Mouse (Mus musculus) kidney, adult 8-10 months (tissue): ENCODE results near the gene Coa3.
"Not testable (repeated sequence)": the region's sequence is repeated elsewhere in the genome, so short reads cannot be mapped to it uniquely, and the experiment has no call there.

Source experiments
- DNase-seq, 2 experiments: peaks; one replicate each; pipeline ENCODE4 v3.0.0; 2022

The Coa3 gene

DNA sequence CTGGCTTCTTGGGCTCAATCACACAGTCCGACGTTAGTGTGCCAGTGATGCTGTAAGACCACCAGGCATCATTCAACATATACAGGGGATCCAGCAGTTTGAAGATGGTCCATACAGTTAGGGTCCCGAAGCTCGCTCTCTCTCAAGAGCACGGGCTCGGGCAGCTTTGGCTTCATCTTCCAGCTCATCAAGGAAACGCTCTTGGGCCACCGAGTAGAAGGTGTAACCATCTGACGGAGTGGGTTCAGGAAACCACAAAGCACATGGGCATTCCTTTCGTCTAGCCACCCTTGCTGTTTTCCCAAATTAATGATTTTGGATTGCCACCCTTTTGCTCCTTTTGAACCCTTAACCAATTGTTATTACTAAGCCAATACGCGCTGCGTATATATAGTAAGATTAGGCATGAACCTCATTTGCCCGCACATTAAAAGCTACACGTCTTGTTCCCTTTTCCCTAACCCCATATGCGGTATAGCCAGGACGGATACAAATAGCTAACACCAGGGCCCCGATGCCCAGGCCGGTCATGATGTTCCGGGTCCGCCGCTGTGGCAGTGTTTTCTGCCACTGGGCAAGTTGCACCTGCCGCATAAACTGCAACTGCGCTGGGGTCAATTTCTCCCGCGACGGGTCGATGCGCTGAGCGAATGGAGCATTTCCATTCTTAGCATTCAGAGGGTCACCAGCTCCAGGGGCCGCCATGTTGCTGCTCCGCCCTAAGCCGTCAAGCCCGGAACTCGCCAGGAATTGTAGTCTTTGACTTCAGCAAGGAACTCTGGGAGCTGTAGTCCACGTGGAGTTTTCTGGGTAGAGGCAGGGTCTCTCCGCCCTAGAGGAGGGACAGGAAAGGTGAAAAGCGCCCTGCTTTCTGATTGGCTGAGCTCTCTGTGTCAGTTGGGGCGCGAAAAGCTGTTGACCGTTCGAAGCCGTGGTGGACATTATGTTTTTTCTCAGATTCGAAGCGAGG, at the start of gene Coa3, which contains the start of gene Cntd1:
Gene Coa3 (minus strand): TSS at position 892 of the 970 bp plus-strand sequence.
Gene Cntd1 (plus strand): TSS at position 790 of the 970 bp plus-strand sequence.
- DNase-seq: peak; percentile 87 to 88

- DNase-seq: no peak
These were observed 48.4 kb upstream of the Coa3 start for GRCm38 (mm10) chr11:101327311-101327710.

GRCm38 (mm10) chr11:101326147-101326546, 47.2 kb upstream of the Coa3 start:
- no peak for DNase-seq

DNA sequence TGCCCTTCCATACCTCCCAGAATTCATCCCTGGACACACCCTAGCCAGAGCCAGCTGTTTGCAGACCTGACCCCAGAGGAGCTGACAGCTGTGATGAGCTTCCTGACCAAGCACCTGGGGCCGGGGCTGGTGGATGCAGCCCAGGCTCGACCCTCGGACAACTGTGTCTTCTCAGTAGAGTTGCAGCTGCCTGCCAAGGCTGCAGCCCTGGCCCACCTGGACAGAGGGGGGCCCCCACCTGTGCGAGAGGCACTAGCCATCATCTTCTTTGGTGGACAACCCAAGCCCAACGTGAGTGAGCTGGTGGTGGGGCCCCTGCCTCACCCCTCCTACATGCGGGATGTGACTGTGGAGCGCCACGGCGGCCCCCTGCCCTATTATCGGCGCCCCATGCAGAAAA, 46.3 kb upstream of the Coa3 start:
- not testable (repeated sequence) for DNase-seq

DNA sequence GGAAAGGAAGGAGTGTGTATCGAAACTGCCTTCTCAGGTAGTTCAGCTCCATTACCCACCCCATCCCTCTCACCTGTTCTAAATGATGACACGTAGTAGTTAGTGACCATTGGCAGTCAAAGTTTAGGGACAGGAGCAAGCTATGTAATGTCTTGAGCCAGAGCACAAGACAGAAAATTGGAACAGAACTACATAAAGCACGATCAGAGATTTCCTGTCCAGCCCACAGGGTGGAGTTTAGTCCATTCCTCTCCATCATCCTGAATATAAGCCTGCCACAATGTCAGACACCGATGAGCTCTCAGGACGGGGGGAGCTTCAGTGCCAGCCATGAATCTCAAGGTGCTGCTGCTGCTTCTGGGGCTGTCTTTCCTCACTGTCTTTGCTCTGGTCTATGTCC, 45.8 kb upstream of the Coa3 start, which contains the start of gene Aoc2:
Gene Aoc2 (plus strand): TSS at position 301 of the 400 bp plus-strand sequence.
- DNase-seq: no peak

DNA sequence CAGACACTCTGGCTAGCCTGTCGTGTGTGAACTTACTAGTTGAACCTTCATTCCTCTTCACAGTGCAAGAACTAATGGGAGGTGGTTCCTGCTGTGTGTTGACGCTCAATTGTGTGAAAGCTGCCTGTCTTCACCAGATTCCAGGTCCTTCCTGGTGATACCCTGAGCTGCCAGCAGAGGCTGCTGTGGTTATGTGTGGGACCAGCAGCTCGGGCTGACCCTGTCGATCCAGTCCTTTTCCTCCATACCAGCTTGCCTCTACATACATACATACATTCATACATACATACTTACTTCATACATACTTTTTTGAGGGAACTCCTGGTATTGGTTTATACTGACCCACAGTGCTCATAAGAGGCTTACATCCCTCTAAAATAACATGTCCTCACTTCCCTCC, 44.7 kb upstream of the Coa3 start:
- peak; percentile 66 to 89 for DNase-seq

DNA sequence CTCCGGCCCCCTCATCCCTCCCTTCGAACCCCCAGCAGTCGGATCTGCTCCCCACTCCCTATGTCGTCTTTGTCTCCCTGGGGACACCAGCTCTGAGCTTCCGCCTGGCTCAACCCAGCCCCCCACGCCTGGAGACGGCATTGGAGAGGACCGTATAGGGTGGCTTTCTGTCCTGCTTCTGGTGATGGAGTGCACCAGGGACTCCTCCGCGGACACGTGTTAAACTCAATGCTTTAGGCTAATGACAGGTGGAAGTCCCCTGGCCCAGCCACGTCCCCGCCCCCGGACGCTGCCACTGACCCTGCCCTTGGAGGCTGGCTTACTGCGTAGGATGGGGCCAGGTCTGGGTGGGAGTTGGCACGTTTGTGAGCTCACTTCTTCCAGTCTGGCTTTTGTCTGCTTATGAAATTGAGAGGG, 37.6 kb upstream of the Coa3 start:
- no peak for DNase-seq

DNA sequence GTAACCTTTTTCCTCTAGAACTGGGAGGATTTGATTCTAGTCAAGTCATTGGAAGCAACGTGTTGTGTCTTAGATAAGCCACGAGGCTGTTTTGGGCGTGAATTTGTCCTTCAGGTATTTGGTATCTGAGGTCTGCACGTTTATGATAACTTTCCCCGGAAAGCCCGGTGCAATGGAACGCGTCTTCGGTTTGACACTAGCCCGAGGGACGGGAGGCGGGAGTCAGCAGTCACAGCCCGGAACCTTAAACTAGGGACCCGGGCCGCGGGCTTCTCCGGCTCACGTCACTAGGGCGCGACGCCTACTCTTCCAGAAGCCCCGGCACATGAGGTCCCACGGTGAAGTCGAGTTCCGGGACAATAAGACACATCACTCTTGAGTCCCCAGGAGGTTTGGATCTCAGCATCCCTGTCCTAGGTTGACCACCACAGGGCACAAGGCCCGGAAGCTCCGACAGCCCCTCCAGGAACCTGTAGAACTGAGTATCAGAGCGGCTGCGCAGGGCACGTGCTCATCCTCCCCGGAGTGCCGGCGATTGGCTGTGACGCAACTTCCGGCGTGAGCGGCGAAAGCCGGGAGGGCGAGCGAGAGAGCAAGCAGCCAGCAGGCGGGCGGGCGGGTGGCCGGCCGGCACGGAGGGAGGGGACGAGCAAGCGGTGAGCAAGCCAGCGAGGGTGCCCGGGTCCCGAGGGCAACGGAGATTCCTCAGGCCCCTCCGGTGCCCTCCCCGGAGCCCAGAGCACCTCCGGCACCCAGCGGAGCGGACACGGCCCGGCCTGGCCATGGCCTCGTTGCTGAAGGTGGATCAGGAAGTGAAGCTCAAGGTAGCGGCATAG, 37.0 kb upstream of the Coa3 start, which contains the start of gene Psme3:
Gene Psme3 (plus strand): TSS at position 549 of the 836 bp plus-strand sequence.
- DNase-seq: peak; percentile 86 to 92

DNA sequence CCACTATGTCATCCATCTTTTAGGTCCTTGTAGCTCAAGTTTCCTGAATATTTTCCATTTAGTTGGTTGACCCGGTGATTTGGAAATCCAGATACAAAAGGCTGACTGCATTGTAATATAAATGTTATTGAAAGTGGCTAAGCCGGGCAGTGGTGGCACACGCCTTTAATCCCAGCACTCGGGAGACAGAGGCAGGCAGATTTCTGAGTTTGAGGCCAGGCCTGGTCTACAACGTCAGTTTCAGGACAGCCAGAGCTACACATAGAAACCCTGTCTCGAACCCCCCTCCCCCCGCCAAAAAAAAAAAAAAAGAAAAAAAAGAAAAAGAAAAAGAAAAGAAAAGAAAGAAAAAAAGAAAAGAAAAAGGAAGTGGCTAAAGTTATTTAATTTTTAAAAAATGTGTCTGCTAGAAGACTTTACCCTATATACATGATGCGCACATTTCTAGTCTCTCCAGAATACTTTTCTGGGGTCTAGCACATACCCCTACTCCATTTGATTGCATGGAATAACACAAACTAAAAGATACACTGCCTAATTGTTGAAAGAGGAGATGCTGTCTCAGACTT, 36.3 kb upstream of the Coa3 start:
- DNase-seq: no peak

- DNase-seq: no peak
These were observed 35.7 kb upstream of the Coa3 start for GRCm38 (mm10) chr11:101314567-101314966.

DNA sequence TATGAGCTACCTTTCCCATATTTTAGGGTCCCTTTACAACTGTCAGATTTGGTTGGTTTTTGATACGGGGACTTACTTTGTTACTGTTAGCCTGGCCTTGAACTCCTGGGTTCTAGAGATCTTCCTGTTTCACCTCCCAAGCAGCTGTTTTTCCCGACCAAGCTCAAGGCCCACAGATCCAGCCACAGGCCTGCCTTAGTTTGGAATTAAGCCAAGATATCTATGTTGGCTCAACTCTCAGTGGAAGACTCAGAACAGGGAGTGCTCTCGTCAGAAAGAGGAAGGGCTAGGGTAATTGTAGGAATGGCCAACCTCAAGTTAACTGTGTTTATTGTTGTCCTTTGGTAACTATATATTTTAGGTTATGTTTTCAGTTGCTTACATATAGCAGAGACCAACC, 33.2 kb upstream of the Coa3 start:
- DNase-seq: no peak

DNA sequence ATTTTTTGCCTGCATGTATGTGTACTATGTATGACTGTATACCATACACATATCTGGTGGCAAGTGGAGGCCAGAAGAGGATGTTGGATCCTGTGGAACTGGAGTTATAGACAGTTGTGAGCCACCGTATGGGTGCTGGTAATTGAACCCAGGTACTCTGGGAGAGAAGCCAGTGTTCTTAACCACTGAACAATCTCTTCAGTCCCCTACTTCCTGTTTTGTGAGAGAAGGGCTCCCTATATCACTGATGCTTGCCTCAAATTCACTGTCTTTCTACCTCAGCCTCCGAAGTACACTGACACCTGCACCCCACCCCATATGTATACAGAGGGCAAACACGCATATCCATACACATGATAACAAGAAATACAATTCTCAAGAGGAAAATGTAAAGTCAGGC, 32.2 kb upstream of the Coa3 start:
- DNase-seq: no peak

GRCm38 (mm10) chr11:101307744-101308143, 28.8 kb upstream of the Coa3 start:
- no peak for DNase-seq

DNA sequence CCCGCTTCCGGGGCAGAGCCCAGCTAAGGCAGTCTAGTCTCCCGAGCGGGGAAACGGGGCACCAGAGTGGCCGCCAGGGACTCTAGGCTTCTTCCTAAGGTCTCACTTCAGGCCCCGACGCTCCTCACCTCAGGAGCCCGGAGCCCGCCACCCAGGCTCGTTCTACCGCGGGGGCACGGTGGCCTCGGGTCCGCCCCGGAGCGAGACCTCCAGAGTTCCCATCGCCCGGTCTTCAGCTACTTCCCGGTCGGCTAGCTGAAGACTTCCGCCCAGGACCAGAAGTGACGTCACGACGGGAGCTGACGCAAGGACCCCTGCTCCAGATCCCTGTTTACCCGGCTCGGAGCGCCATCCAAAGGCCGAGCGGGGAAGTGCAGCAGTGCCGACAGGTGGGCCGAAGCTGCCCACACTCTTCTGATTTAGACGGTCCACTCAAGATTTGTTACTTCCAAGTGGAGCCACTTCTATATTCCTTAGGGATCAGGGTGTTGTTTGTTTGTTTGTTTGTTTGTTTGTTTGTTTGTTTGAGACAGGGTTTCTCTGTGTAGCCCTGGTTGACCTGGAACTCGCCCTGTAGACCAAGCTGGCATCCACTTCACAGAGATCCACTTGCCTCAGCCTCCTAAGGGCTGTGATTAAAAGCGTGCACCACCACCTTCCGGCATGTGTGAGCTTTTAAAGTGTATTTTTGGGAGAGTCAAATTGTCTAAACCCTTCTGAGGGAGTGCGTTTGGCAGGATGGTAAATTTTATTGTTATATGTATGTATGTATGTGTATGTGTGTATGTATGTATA, 23.3 kb upstream of the Coa3 start, which contains the start of gene Becn1:
Gene Becn1 (minus strand): TSS at position 283 of the 795 bp plus-strand sequence.
- peak; percentile 95 to 97 for DNase-seq

GRCm38 (mm10) chr11:101301299-101302003, 22.5 kb upstream of the Coa3 start:
- no peak for DNase-seq

DNA sequence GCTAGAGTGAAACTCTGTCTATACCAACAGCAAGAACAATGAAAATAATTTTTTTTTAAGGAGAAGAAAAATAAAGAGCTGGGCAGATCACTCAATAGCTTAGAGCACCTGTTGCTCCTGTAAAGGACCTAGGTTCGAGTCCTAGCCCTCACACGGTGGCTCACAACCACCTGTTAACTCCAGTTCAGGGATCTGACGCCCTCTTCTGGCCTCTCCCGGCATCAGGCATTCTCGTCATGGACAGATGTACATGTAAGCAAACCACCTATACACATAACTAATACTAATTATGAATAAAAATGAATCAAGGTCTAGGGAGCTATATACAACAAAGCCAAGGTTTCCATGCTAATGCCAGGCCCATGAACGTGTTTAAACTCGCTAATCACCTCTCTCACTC, 22.0 kb upstream of the Coa3 start:
- no peak for DNase-seq

- no peak for DNase-seq
These were observed 16.3 kb upstream of the Coa3 start for GRCm38 (mm10) chr11:101295191-101295590.

- no peak for DNase-seq
These were observed 12.3 kb upstream of the Coa3 start for GRCm38 (mm10) chr11:101291231-101291630.

- DNase-seq: no peak
These were observed 8.4 kb upstream of the Coa3 start for GRCm38 (mm10) chr11:101287306-101287705.

DNA sequence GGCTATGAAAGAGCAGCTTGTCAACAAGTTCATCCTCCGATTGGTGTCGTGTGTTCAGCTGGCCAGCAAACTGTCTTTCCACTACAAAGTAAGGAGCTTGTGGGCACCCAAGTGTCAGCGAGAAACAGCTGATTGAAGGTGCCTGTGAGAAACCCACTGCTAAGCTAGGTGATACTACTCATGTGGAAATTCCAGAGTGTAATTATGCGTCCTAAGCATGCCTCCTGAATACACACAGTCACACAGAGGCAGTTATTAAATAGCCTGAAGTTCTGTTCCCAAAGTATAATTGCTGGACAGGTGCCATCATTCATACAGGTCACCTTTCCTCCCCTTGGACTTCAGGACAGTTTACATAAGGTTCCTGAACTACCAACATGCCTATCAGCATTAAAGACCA, 4.9 kb upstream of the Coa3 start:
- DNase-seq: peak in 1 of 2 experiments; percentile 86

GRCm38 (mm10) chr11:101282896-101283295, 4.0 kb upstream of the Coa3 start:
- no peak for DNase-seq
